Mouse (Mus musculus) granulocyte monocyte progenitor cell, adult 5-6 weeks (primary cell): ENCODE data around the gene Eif3i. TPM values are rescaled to one million over a fixed set of nuclear protein-coding genes. Genes with fewer than 3 reads are reported as not detected.

ENCODE experiments used
- ATAC-seq: replicated peaks from 2 replicates; pipeline ENCODE4 v1.8.0; 2016; ENCODE audit warnings: mild to moderate bottlenecking, moderate TSS enrichment, inconsistent platforms; ENCODE audit not compliant: poor library complexity, severe bottlenecking
- total RNA-seq, 2 experiments: library from RNA; stranded (forward) in 1 of 2; stranded (reverse) in 1 of 2; fragments of 200-712, 200-1000 nt in 1 of 2; fragments of >200 nt in 1 of 2; fragmentation: Nextera tagmentation in 1 of 2; gene quantifications; 2 replicates each; pipeline ENCODE4 v1.2.3; 2014 to 2017

Gene Eif3i
- total RNA-seq, 2 experiments from 2014 or later: 257 to 335 TPM

- ATAC-seq: no peak
Measured at GRCm38 (mm10) chr4:129620419-129621282, 20.2 kb upstream of the Eif3i start.

- ATAC-seq: peak; percentile 85
Measured at GRCm38 (mm10) chr4:129618786-129619691, 18.6 kb upstream of the Eif3i start, which contains the start of gene Iqcc. Gene Iqcc, minus strand, starts transcription at chr4:129619099.

- ATAC-seq: no peak
Measured at GRCm38 (mm10) chr4:129618031-129618430, 17.6 kb upstream of the Eif3i start.

- no peak for ATAC-seq
Measured at GRCm38 (mm10) chr4:129617121-129617641, 16.7 kb upstream of the Eif3i start.

- ATAC-seq: no peak
Measured at GRCm38 (mm10) chr4:129616631-129617030, 16.2 kb upstream of the Eif3i start.

GRCm38 (mm10) chr4:129615801-129616290, 15.4 kb upstream of the Eif3i start:
- no peak for ATAC-seq

GRCm38 (mm10) chr4:129614093-129614492, 13.6 kb upstream of the Eif3i start, which contains the start of gene Dcdc2b:
Gene Dcdc2b, minus strand, starts transcription at chr4:129614257.
- no peak for ATAC-seq

GRCm38 (mm10) chr4:129610472-129610871, 10.0 kb upstream of the Eif3i start:
- ATAC-seq: no peak

GRCm38 (mm10) chr4:129610026-129610425, 9.6 kb upstream of the Eif3i start:
- no peak for ATAC-seq

- no peak for ATAC-seq
Measured at GRCm38 (mm10) chr4:129609139-129609631, 8.7 kb upstream of the Eif3i start.

GRCm38 (mm10) chr4:129608426-129609025, 8.1 kb upstream of the Eif3i start:
- peak; percentile 96 for ATAC-seq

- no peak for ATAC-seq
Measured at GRCm38 (mm10) chr4:129588865-129589264, 11.6 kb downstream of the Eif3i start.

- ATAC-seq: no peak
Measured at GRCm38 (mm10) chr4:129586943-129587342, 13.5 kb downstream of the Eif3i start.

- no peak for ATAC-seq
Measured at GRCm38 (mm10) chr4:129585773-129586172, 14.7 kb downstream of the Eif3i start.

GRCm38 (mm10) chr4:129584884-129585608, 15.4 kb downstream of the Eif3i start:
- peak; percentile 82 for ATAC-seq

- 0 out of 2 replicates have a peak, but pooled peaks have one; percentile 10 for ATAC-seq
Measured at GRCm38 (mm10) chr4:129584370-129584769, 16.1 kb downstream of the Eif3i start.

GRCm38 (mm10) chr4:129582251-129582650, 18.2 kb downstream of the Eif3i start:
- no peak for ATAC-seq

- ATAC-seq: no peak
Measured at GRCm38 (mm10) chr4:129580347-129580746, 20.1 kb downstream of the Eif3i start.

- peak; percentile 18; the same call in 1 of the 2 replicates for ATAC-seq
Measured at GRCm38 (mm10) chr4:129578466-129578865, 22.0 kb downstream of the Eif3i start, which contains the start of gene Fam167b. Gene Fam167b, minus strand, starts transcription at chr4:129578549.
